Mouse (Mus musculus): Measurements from ENCODE around the gene Col6a3.

- TF ChIP-seq POLR2A (IDR thresholded peaks at IDR 0.05; ENCODE audit: borderline replicate concordance, control insufficient read depth, low read depth, low read length) (no peak), CTCF (IDR thresholded peaks at IDR 0.05; ENCODE audit: control insufficient read depth, insufficient read depth, low read length) (peak; percentile 37; the same call in 1 of the 2 replicates)
These were observed 6.1 kb upstream of the Col6a3 start for GRCm38 (mm10) chr1:90849836-90850235.

Data from bone marrow, adult 2 months (tissue).